Mouse (Mus musculus): Measurements from ENCODE around the gene Gpr83.
A peak's percentile ranks its signal among the peaks of the same experiment; 100 is the strongest.

Gene Gpr83

GRCm38 (mm10) chr9:14859868-14860639 lies at the start of gene Gpr83:
Gpr83 (plus strand) TSS chr9:14860210.
- DNase-seq (ENCODE audit: low spot score), result no peak

DNA sequence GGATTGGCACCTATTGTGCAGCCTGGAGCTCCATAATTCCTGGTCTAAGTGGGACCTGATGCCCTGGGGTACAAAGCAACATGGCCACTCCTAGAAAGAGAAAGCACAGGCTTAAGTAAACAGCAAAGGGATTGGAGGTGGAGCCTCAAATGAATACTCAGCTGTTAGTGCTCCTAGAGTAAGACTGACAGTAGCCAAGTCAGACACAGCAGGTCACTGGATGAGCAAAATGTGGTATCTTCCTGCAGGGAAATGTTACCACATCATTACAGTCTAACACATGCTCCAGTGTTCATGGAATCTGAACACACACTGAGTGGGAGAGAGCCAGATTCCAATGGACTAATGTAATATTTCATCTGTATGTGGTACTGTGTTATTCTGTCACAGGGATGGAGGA lies 38.6 kb upstream of the Gpr83 start:
- no peak for DNase-seq (ENCODE audit: low spot score)

DNA sequence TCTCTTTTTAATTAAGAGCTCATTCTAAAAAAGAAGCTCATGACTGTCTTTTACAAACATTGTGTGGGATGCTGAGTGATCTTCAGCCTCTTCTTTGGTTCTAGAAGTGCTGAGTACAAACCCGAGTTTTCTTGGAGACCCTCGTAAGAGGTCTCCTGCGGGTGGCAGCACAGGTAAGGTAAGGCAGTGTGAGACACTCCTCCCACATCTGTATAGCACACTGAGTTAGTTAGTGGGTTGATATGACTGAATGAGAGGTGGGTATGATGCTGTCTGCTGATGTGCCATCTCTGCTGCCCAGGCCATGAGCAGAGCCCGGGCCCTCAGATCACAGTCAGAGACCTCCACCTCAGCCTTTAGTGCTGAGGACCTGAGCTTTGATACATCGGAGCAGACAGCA lies 35.2 kb upstream of the Gpr83 start:
- DNase-seq (ENCODE audit: low spot score), result no peak

DNA sequence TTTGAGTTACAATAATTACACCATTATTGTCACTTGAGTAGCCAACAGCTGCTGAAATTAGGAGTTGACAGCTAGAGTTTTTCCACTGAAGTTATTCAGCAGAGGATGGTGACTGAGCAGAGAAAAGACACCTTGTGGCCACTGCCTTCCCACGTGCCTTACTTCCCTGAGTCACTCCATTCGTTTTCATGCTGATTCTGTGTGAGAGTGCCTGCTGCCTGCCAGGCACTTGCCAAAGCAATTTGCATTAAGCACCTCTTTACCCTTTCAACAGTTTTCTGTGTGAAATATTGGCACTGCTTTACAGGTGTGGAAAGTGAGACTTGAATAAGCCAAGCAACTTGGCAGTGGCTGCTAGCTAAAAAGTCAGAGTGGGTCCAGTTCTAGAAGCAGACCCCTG lies 32.1 kb upstream of the Gpr83 start:
- DNase-seq (ENCODE audit: low spot score), result no peak

DNA sequence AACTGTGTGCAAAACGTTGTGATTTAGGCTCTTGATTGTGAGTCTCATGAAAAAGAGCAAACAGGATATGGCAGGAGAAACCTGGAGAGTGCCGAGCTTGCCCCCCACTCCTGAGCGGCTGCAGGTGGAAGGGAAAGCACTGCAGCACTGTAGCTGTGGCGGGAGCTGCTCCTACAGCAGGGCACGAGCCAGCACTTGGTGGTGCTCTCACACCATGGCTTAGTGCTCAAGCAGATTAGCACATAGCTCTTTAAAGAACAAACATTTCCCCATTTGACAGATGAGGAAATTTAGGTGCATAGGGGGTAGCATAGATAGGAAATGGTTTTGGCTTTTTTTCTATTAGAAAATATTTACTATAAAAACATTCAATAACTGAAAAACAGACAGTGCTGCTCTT lies 28.0 kb upstream of the Gpr83 start:
- DNase-seq (ENCODE audit: low spot score), result no peak

DNA sequence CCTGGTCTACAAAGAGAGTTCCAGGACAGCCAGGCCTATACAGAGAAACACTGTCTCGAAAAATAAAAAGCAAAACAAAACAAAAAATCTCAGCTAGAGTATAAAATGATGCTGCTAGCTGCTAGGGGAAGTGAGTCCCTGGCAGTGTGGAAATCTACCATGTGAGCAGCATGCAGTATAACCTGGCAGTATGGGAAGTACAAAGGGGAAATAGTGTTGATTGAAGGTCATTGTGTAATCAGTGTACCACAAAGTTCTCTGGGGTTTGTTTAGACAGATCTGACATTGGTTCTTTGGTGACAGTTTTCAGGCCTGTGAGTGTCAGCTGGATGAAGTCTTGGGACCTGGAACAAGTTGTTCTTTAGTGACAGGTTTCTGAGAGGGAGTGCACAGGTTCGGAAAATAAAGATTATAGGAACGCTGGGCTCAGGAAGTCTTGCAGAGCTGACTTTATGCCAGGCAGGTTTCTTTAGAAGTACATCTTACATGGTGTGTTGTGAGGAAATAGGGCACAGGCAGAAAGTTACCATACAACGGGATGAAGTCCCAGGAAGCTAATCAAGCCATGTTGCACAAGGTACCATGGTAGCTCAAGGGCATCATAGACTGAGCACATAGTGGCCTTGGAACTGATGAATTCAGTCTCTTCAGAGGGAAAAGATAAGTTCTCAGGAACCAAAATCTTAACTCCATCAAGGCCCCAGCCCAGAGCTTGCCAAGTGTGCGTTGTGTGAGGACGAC lies 24.5 kb upstream of the Gpr83 start:
- DNase-seq (ENCODE audit: low spot score), result no peak

DNA sequence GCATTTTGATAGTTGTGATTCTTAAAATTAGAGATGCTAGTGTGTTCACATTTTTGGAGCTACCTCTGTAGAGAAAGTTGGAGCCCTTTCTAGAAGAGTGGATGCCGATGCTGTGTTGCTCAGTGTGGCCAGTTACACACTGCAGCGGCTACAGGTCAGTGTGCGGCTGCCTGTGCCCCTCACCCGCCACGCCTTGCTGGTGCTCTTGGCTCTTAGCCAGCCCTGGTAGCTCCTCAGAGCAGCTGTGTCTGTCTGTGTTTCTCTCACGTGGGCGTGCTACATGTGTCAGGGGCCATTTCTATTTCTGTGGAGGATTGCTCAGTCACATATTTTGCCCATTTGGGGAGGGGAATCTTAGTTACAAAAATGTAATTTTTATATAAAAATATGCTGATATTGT lies 20.5 kb upstream of the Gpr83 start:
- DNase-seq (ENCODE audit: low spot score), result no peak

GRCm38 (mm10) chr9:14839970-14840369 lies 20.0 kb upstream of the Gpr83 start:
- no peak for DNase-seq (ENCODE audit: low spot score)

DNA sequence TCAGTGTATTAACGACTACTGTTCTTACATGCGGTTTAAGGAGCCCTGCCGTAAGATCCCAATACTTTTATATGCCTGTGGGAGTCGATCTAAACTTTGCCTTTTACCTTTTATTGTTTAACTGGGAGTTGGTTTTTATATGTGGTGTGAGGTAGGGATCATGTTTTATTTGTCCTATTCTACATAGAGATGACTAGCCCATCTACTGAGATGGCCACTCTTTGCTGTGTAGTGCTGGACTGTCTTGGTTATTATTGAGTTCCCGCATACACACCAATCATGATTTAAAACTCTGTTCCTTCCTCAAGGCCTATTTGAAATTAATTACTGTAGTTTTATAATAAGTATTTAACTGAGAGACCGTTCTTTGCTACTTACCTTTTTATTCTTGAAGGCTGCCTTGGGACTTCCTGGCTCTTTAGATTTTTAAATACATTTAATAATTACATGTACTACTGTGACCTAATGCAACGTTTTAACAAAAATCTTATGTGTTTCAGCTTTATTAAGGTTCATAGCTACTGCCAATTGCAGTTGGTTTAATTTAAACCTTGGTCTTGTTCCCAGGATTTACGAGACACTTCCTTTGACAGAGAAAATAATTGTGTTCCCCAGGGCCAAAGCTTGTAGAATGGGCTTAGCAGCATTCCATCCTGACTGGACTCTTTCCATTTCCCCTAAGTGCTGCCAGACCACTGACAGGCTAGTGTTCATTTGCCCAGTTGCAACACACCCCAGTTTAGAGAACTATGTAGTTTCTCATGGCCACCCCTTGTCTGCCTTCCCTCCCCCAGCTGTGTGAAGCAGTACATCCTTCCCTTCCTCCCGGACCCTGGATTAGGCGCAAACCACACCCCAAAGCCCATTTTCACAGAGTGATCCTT lies 17.9 kb upstream of the Gpr83 start:
- DNase-seq (ENCODE audit: low spot score), result peak; percentile 73

GRCm38 (mm10) chr9:14843311-14843857 lies 16.6 kb upstream of the Gpr83 start:
- DNase-seq (ENCODE audit: low spot score), result no peak

GRCm38 (mm10) chr9:14843901-14844300 lies 16.1 kb upstream of the Gpr83 start:
- no peak for DNase-seq (ENCODE audit: low spot score)

DNA sequence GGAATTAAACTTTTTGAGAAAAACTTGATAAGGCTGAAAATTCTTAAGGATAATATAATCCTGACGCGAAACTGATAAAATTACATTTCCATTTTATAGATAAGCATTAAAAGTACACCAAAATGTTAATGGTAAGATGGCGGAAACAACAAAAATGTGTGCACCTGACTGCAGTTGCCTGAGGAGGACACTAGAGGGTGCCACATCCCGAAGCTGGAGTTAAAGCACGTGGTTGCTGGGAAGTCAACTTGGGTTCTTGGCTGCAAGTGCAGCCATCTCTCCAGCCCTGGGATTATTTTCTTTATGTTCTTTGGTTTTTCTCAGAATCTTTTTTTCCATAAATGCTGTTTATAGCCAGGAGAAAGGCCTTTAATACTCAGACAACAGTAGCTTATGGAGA lies 13.6 kb upstream of the Gpr83 start:
- no peak for DNase-seq (ENCODE audit: low spot score)

GRCm38 (mm10) chr9:14848267-14848935 lies 11.6 kb upstream of the Gpr83 start:
- DNase-seq (ENCODE audit: low spot score), result no peak

GRCm38 (mm10) chr9:14854585-14854984 lies 5.4 kb upstream of the Gpr83 start:
- no peak for DNase-seq (ENCODE audit: low spot score)

DNA sequence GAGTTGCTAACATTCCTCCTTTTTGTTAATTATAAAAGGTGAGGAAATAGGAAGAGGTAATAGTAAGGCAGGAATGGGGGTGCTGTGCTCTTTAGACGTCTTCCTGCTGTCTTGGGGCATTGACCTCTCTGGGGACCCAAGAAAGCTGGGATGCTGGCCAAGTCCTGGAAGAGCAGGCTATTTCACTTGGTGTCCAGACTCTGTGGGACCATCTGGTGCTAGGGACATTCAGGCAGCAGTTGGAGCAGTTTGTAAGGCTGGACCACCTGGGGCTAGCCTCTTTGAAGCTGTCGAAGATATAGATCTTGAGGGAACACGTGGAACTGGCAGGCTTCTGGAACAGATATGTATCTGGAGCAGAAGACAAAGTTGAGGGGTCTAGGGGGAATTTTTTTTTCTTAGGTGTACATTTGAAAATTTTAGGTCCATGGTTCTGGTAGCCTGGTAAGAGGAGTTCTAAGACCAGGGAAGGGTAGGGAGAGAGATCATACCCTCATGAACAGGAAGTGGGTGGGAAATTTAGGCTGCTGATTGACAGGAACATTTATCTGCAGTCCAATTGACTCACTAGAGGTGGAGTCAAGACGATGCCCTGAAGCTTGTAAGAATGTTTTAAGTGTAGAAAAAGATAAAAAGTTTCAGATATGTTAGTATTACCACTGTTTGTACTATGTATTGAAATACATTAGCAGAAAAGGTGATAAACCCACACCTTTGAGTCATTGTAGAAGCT lies 2.9 kb upstream of the Gpr83 start:
- peak; percentile 26 for DNase-seq (ENCODE audit: low spot score)

GRCm38 (mm10) chr9:14858170-14858706 lies 1.8 kb upstream of the Gpr83 start:
- no peak for DNase-seq (ENCODE audit: low spot score)

- no peak for DNase-seq (ENCODE audit: low spot score)
These were observed 1.2 kb upstream of the Gpr83 start for GRCm38 (mm10) chr9:14858782-14859181.

DNA sequence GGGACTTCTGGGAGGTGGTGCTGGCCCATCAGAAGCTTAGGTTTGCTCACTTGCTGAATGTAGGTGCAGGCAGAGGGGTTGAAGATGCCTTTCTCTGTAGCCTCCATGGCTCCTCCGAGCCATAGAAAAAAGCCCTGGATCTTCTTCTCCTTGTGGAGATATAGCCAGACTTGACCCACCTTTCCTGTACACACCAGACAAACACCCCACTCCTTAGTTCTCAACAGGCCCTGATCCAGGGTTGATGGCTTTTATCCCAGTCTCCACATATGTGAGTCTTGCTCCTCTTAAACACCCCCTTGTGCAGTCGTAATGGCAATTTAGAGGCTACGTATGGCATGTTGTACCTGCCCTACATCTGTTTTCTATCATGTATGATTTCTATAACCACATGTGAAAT lies 3.1 kb downstream of the Gpr83 start:
- no peak for DNase-seq (ENCODE audit: low spot score)

GRCm38 (mm10) chr9:14864726-14865125 lies 4.7 kb downstream of the Gpr83 start:
- no peak for DNase-seq (ENCODE audit: low spot score)

GRCm38 (mm10) chr9:14866957-14867356 lies 6.9 kb downstream of the Gpr83 start:
- no peak for DNase-seq (ENCODE audit: low spot score)

DNA sequence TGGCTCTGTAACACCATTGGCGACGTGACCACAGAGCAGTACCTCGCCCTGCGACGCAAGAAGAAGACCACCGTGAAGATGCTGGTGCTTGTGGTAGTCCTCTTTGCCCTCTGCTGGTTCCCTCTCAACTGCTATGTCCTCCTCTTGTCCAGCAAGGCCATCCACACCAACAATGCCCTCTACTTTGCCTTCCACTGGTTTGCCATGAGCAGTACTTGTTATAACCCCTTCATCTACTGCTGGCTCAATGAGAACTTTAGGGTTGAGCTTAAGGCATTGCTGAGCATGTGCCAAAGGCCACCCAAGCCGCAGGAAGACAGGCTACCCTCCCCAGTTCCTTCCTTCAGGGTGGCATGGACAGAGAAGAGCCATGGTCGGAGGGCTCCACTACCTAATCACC lies 8.3 kb downstream of the Gpr83 start:
- no peak for DNase-seq (ENCODE audit: low spot score)
